Mouse (Mus musculus) intestine, embryonic 16.5 days (tissue): ENCODE data around the gene Ank3. TPM values are rescaled to one million over a fixed set of nuclear protein-coding genes. Genes with fewer than 3 reads are reported as not detected.

Experiments used
- ATAC-seq: fragments of 200-750 bp; cut with Nextera tagmentation; 2 replicates; pipeline ENCODE4 v1.8.0; 2017; ENCODE audit warnings: moderate TSS enrichment, moderate library complexity
- H3K27ac ChIP-seq: fragments of 300-500 bp; sonication (generic); 2 replicates; pipeline ENCODE4 v1.5.1; 2014; ENCODE audit warnings: mild to moderate bottlenecking, low read length
- H3K27me3 ChIP-seq: fragments of 300-500 bp; sonication (generic); replicated peaks from 2 replicates; pipeline ENCODE4 v1.6.1; 2014; ENCODE audit warnings: low read length, control low read depth, mixed read lengths; ENCODE audit not compliant: control insufficient read depth, insufficient read depth
- H3K36me3 ChIP-seq: fragments of 300-500 bp; sonication (generic); 2 replicates; pipeline ENCODE4 v1.6.1; 2014; ENCODE audit warnings: low read length, control low read depth; ENCODE audit not compliant: control insufficient read depth, insufficient read depth
- H3K4me1 ChIP-seq: fragments of 300-500 bp; sonication (generic); 2 replicates; pipeline ENCODE4 v1.6.1; 2014; ENCODE audit warnings: low read length, control low read depth, mixed read lengths; ENCODE audit not compliant: control insufficient read depth, insufficient read depth
- H3K4me2 ChIP-seq: fragments of 300-500 bp; sonication (generic); 2 replicates; pipeline ENCODE4 v1.6.1; 2014; ENCODE audit warnings: low read depth, low read length, control low read depth
- H3K4me3 ChIP-seq: fragments of 300-500 bp; sonication (generic); 2 replicates; pipeline ENCODE4 v1.5.1; 2014; ENCODE audit warnings: mild to moderate bottlenecking, low read length
- H3K9ac ChIP-seq: fragments of 300-500 bp; sonication (generic); 2 replicates; pipeline ENCODE4 v1.6.1; 2014; ENCODE audit warnings: low read depth, low read length
- H3K9me3 ChIP-seq: fragments of 300-500 bp; sonication (generic); 2 replicates; pipeline ENCODE4 v1.6.1; 2016; ENCODE audit warnings: low read length, control low read depth; ENCODE audit not compliant: control insufficient read depth
- WGBS: fragments of 180-500 bp; shearing (Covaris S2); extraction: QIAGEN DNeasy Blood & Tissue Kit; methylation state at CpG from one replicate; pipeline ENCODE4 v1.1.7; 2014; 5-methylcytosine and 5-hydroxymethylcytosine counted together
- polyA plus RNA-seq: library from polyadenylated mRNA; unstranded; fragments of >200 nt; fragmentation: Nextera tagmentation; extraction: Ambion mirVana; gene quantifications from 2 replicates; pipeline ENCODE4 v1.2.1, GENCODE M21; 2015

Gene Ank3
- polyA plus RNA-seq, 1 experiment from 2014 or later, result 21.7 TPM

GRCm38 (mm10) chr10:69576264-69576663, 177.7 kb downstream of the Ank3 start:
- H3K4me1 ChIP-seq, result peaks cover 3% of the 10 kb centered on the region; the same call in 1 of the 2 replicates

GRCm38 (mm10) chr10:69577061-69577728, 178.6 kb downstream of the Ank3 start:
- no peaks in the 10 kb centered on the region for H3K36me3 ChIP-seq
- ATAC-seq, result no peak
- H3K4me2 ChIP-seq, result no peak overlapping the region
- H3K9ac ChIP-seq, result no peak overlapping the region
- 79% methylated on average over 15 of the region's 15 CpGs for whole genome bisulfite sequencing
- H3K27me3 ChIP-seq, result no peaks in the 10 kb centered on the region
- H3K4me3 ChIP-seq, result no peak overlapping the region
- no peaks in the 10 kb centered on the region for H3K9me3 ChIP-seq
- H3K4me1 ChIP-seq, result peaks cover 3% of the 10 kb centered on the region; the same call in 1 of the 2 replicates
- no peak overlapping the region for H3K27ac ChIP-seq

More at GRCm38 (mm10) chr10:69576264-69576663, 177.7 kb downstream of the Ank3 start:
- H3K4me3 ChIP-seq, result no peak overlapping the region
- H3K4me2 ChIP-seq, result no peak overlapping the region
- H3K9me3 ChIP-seq, result no peaks in the 10 kb centered on the region
- H3K27me3 ChIP-seq, result no peaks in the 10 kb centered on the region
- H3K9ac ChIP-seq, result no peak overlapping the region
- no peak overlapping the region for H3K27ac ChIP-seq
- H3K36me3 ChIP-seq, result no peaks in the 10 kb centered on the region
- 83% methylated on average over 7 of the region's 7 CpGs for WGBS
- ATAC-seq, result no peak

GRCm38 (mm10) chr10:69577729-69578061, 179.1 kb downstream of the Ank3 start:
- no peak overlapping the region for H3K4me2 ChIP-seq
- no peak for ATAC-seq
- H3K36me3 ChIP-seq, result no peaks in the 10 kb centered on the region
- no peak overlapping the region for H3K27ac ChIP-seq
- 81% methylated on average over 7 of the region's 7 CpGs for WGBS
- H3K27me3 ChIP-seq, result no peaks in the 10 kb centered on the region
- H3K4me3 ChIP-seq, result no peak overlapping the region
- H3K9me3 ChIP-seq, result no peaks in the 10 kb centered on the region
- H3K9ac ChIP-seq, result no peak overlapping the region
- no peaks in the 10 kb centered on the region for H3K4me1 ChIP-seq

- no peak for ATAC-seq
- Histone ChIP-seq H3K27me3 (no peaks in the 10 kb centered on the region), H3K36me3 (no peaks in the 10 kb centered on the region), H3K27ac (no peak overlapping the region), H3K4me1 (peaks cover 7% of the 10 kb centered on the region), H3K9ac (no peak overlapping the region), H3K4me3 (no peak overlapping the region), H3K4me2 (no peak overlapping the region), H3K9me3 (no peaks in the 10 kb centered on the region)
- WGBS, result 62% methylated on average over 12 of the region's 12 CpGs
These were observed 181.0 kb downstream of the Ank3 start for GRCm38 (mm10) chr10:69579585-69579984.

GRCm38 (mm10) chr10:69581525-69581924, 183.0 kb downstream of the Ank3 start:
- no peak overlapping the region for H3K4me2 ChIP-seq
- no peak overlapping the region for H3K4me3 ChIP-seq
- ATAC-seq, result no peak
- no peak overlapping the region for H3K9ac ChIP-seq
- no peaks in the 10 kb centered on the region for H3K27me3 ChIP-seq
- no peaks in the 10 kb centered on the region for H3K36me3 ChIP-seq
- H3K4me1 ChIP-seq, result peaks cover 7% of the 10 kb centered on the region
- H3K27ac ChIP-seq, result no peak overlapping the region
- no peaks in the 10 kb centered on the region for H3K9me3 ChIP-seq
- WGBS, result 91% methylated on average over 2 of the region's 2 CpGs

- Histone ChIP-seq H3K4me2 (no peak overlapping the region), H3K27me3 (no peaks in the 10 kb centered on the region), H3K4me1 (peaks cover 7% of the 10 kb centered on the region), H3K4me3 (no peak overlapping the region), H3K27ac (no peak overlapping the region), H3K9me3 (no peaks in the 10 kb centered on the region), H3K36me3 (no peaks in the 10 kb centered on the region), H3K9ac (no peak overlapping the region)
- ATAC-seq, result peak; percentile 68
- 31% methylated on average over 11 of the region's 11 CpGs for WGBS
These were observed 185.4 kb downstream of the Ank3 start for GRCm38 (mm10) chr10:69583874-69584481.

- Histone ChIP-seq H3K4me2 (no peak overlapping the region), H3K4me3 (no peak overlapping the region), H3K9ac (no peak overlapping the region), H3K4me1 (peaks cover 7% of the 10 kb centered on the region), H3K9me3 (no peaks in the 10 kb centered on the region), H3K27ac (no peak overlapping the region), H3K27me3 (no peaks in the 10 kb centered on the region), H3K36me3 (no peaks in the 10 kb centered on the region)
- ATAC-seq, result no peak
- WGBS, result 80% methylated on average over 5 of the region's 5 CpGs
These were observed 186.0 kb downstream of the Ank3 start for GRCm38 (mm10) chr10:69584566-69584965.

- no peaks in the 10 kb centered on the region for H3K9me3 ChIP-seq
- no peaks in the 10 kb centered on the region for H3K27me3 ChIP-seq
- no peak overlapping the region for H3K4me2 ChIP-seq
- no peaks in the 10 kb centered on the region for H3K36me3 ChIP-seq
- H3K4me1 ChIP-seq, result peaks cover 7% of the 10 kb centered on the region
- no peak for ATAC-seq
- H3K27ac ChIP-seq, result no peak overlapping the region
- H3K9ac ChIP-seq, result no peak overlapping the region
- 83% methylated on average over 3 of the region's 3 CpGs for WGBS
- no peak overlapping the region for H3K4me3 ChIP-seq
These were observed 186.7 kb downstream of the Ank3 start for GRCm38 (mm10) chr10:69585271-69585670.

- no peaks in the 10 kb centered on the region for H3K9me3 ChIP-seq
- H3K4me2 ChIP-seq, result no peak overlapping the region
- H3K4me1 ChIP-seq, result peaks cover 5% of the 10 kb centered on the region; the same call in 1 of the 2 replicates
- H3K27me3 ChIP-seq, result no peaks in the 10 kb centered on the region
- no peak overlapping the region for H3K4me3 ChIP-seq
- no peaks in the 10 kb centered on the region for H3K36me3 ChIP-seq
- peak; percentile 64 for ATAC-seq
- no peak overlapping the region for H3K9ac ChIP-seq
- 42% methylated on average over 15 of the region's 15 CpGs for WGBS
- no peak overlapping the region for H3K27ac ChIP-seq
These were observed 195.9 kb downstream of the Ank3 start for GRCm38 (mm10) chr10:69594186-69595131.
